Mouse (Mus musculus) natural killer cell, adult 2 months (primary cell): Measurements from ENCODE around the gene Arhgef11.
A peak's percentile ranks its signal among the peaks of the same experiment; 100 is the strongest.

ENCODE experiments used
- DNase-seq, 2 experiments: peaks; one replicate each; pipeline ENCODE4 v3.0.0; 2022; ENCODE audit warnings: low spot score in 2 of 2

Arhgef11 gene

GRCm38 (mm10) chr3:87761408-87762375 lies 144.3 kb downstream of the Arhgef11 start:
- DNase-seq: no peak

- DNase-seq: no peak
Measured at GRCm38 (mm10) chr3:87763202-87763601, 145.8 kb downstream of the Arhgef11 start.

- no peak for DNase-seq
Measured at GRCm38 (mm10) chr3:87763683-87764289, 146.4 kb downstream of the Arhgef11 start.

GRCm38 (mm10) chr3:87764506-87764905 lies 147.1 kb downstream of the Arhgef11 start:
- no peak for DNase-seq

GRCm38 (mm10) chr3:87765091-87765490 lies 147.7 kb downstream of the Arhgef11 start:
- DNase-seq: peak; percentile 86 to 87

- no peak for DNase-seq
Measured at GRCm38 (mm10) chr3:87765631-87766283, 148.4 kb downstream of the Arhgef11 start.

- DNase-seq: no peak
Measured at GRCm38 (mm10) chr3:87766284-87766667, 148.9 kb downstream of the Arhgef11 start.

GRCm38 (mm10) chr3:87767764-87768163 lies 150.4 kb downstream of the Arhgef11 start:
- DNase-seq: no peak

GRCm38 (mm10) chr3:87768431-87768830 lies 151.1 kb downstream of the Arhgef11 start:
- no peak for DNase-seq

GRCm38 (mm10) chr3:87768844-87769243 lies 151.5 kb downstream of the Arhgef11 start:
- peak; percentile 87 to 90 for DNase-seq

- DNase-seq: no peak
Measured at GRCm38 (mm10) chr3:87769506-87769905, 152.1 kb downstream of the Arhgef11 start.

- DNase-seq: peak; percentile 55 to 63
Measured at GRCm38 (mm10) chr3:87770280-87770679, 152.9 kb downstream of the Arhgef11 start.

GRCm38 (mm10) chr3:87771088-87771487 lies 153.7 kb downstream of the Arhgef11 start:
- DNase-seq: no peak

- DNase-seq: no peak
Measured at GRCm38 (mm10) chr3:87778283-87778682, 160.9 kb downstream of the Arhgef11 start.

- DNase-seq: no peak
Measured at GRCm38 (mm10) chr3:87779086-87779485, 161.7 kb downstream of the Arhgef11 start.

GRCm38 (mm10) chr3:87783282-87784023 lies 166.1 kb downstream of the Arhgef11 start:
- DNase-seq: no peak

GRCm38 (mm10) chr3:87785156-87785555 lies 167.8 kb downstream of the Arhgef11 start:
- no peak for DNase-seq

- no peak for DNase-seq
Measured at GRCm38 (mm10) chr3:87785626-87786214, 168.4 kb downstream of the Arhgef11 start.
